Mouse (Mus musculus): Measurements from ENCODE around the gene Arvcf.

- TF ChIP-seq CTCF (IDR thresholded peaks at IDR 0.05; ENCODE audit: extremely low read depth, insufficient read depth, insufficient read length, insufficient replicate concordance) (peak; percentile 78; the same call in 1 of the 2 replicates), POLR2A (IDR thresholded peaks at IDR 0.05; ENCODE audit: low read depth, low read length) (no peak)
These were observed 2.7 kb upstream of the Arvcf start for GRCm38 (mm10) chr16:18345243-18345642.
